Mouse (Mus musculus) bone marrow, adult 2 months (tissue): Measurements from ENCODE around the gene Ly86.

Experiments used
- CTCF ChIP-seq: fragments of 200-500 bp; IDR thresholded peaks from 2 replicates; pipeline ENCODE4 v1.5.1; 2011; ENCODE audit warnings: low read length, control low read depth; ENCODE audit not compliant: control insufficient read depth, insufficient read depth
- POLR2A ChIP-seq: fragments of 200-500 bp; IDR thresholded peaks from 2 replicates; pipeline ENCODE4 v1.6.1; 2011; ENCODE audit warnings: low read depth, mild to moderate bottlenecking, control low read depth, low read length, borderline replicate concordance; ENCODE audit not compliant: control insufficient read depth

DNA sequence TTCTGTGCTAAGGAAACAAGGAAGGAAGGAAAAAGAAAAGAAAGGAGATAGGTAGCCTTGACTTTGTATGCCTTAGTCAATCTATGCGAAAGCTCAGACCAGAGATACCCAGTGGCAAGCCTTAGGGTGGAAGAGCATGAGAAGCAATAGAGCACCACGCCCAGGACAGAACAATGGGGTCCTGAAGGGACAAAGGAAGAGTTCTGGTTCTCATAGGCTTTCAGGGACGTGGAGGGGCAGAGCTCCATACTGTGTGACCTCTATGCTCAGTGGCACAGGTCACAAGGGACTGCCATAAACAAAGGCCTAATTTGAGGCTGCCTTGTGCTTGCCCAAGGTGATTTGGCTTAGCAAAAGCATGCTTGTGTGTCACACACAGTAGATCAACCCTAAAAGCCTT lies 80.4 kb downstream of the Ly86 start:
- no peak for TF ChIP-seq CTCF
- TF ChIP-seq POLR2A: no peak
